Comparison of ENCODE assay signal across 17 mouse cellular contexts in the genomic region with DNA sequence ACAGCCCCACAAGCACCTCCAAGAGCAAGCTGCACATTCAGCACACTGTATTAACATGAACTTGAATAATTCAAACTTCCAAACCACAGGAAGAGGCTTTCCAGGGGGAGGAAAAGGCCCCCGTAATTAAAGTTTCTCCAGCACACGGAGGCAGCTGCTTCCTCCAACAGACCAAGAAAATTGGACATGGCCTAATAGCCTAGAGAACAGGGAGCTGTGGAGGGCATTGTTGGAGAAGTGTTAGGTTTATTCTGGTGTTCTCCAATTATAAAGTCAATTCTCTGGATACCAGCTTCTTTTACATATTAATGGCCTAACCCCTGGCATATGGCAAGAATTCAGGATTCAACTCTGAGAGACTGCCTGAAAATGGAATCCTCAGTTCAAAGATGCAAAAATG.
A peak's percentile ranks its signal among the peaks of the same experiment; 100 is the strongest.
DNase-seq lines count a peak whose midpoint lies in the region; ATAC-seq and TF ChIP-seq lines count a peak whose summit lies in the region.
"Had no signal": no experiment of that assay in that cellular context is flagged by ENCODE, and none has a peak within 500 bp of the region (broad histone marks: within the 10 kb centered on the region; RNA-seq: fewer than 3 reads in every experiment).

No protein-coding gene starts in this region.

- 0 out of 2 replicates have a peak overlapping the region, but pooled peaks have one; percentile 42 for H3K27ac ChIP-seq in hindbrain, embryonic 11.5 days (ENCODE audit: low read depth, low read length)
- H3K27ac ChIP-seq in hindbrain, embryonic 10.5 days, result no peak overlapping the region
- H3K27ac ChIP-seq in forebrain, embryonic 14.5 days (ENCODE audit: low read depth, low read length), result 0 out of 2 replicates have a peak overlapping the region, but pooled peaks have one; percentile 1
- no peak overlapping the region for H3K27ac ChIP-seq in hindbrain, postnatal 0 days
- 0 out of 2 replicates have a peak overlapping the region, but pooled peaks have one; percentile 33 for H3K27ac ChIP-seq in neural tube, embryonic 15.5 days (replicated peaks)
- H3K27ac ChIP-seq: kidney, embryonic 15.5 days; layer of hippocampus, adult 2 months; limb, embryonic 13.5 days; liver, embryonic 15.5 days had no signal

- H3K36me3 ChIP-seq in hindbrain, embryonic 11.5 days (ENCODE audit: control insufficient read depth, insufficient read depth, low read length), result no peaks in the 10 kb centered on the region
- no peaks in the 10 kb centered on the region for H3K36me3 ChIP-seq in hindbrain, embryonic 10.5 days
- no peaks in the 10 kb centered on the region for H3K36me3 ChIP-seq in forebrain, embryonic 14.5 days (ENCODE audit: control insufficient read depth, insufficient read depth, low read length)
- H3K36me3 ChIP-seq in hindbrain, postnatal 0 days (ENCODE audit: insufficient read depth, low read length), result no peaks in the 10 kb centered on the region
- H3K36me3 ChIP-seq in neural tube, embryonic 15.5 days, result no peaks in the 10 kb centered on the region
- H3K36me3 ChIP-seq: kidney, embryonic 15.5 days; limb, embryonic 13.5 days; liver, embryonic 15.5 days had no signal

- H3K4me2 ChIP-seq in hindbrain, embryonic 11.5 days (replicated peaks; ENCODE audit: low read depth, low read length), result no peak overlapping the region
- H3K4me2 ChIP-seq in forebrain, embryonic 14.5 days (ENCODE audit: low read length), result no peak overlapping the region
- H3K4me2 ChIP-seq in hindbrain, postnatal 0 days (ENCODE audit: low read depth, low read length), result no peak overlapping the region
- H3K4me2 ChIP-seq in neural tube, embryonic 15.5 days, result no peak overlapping the region
- H3K4me2 ChIP-seq: kidney, embryonic 15.5 days; limb, embryonic 13.5 days; liver, embryonic 15.5 days had no signal

- H3K4me1 ChIP-seq in hindbrain, embryonic 11.5 days (replicated peaks; ENCODE audit: control insufficient read depth, insufficient read depth, low read length), result no peaks in the 10 kb centered on the region
- H3K4me1 ChIP-seq in hindbrain, embryonic 10.5 days (replicated peaks), result peaks cover 14% of the 10 kb centered on the region
- H3K4me1 ChIP-seq in forebrain, embryonic 14.5 days (ENCODE audit: control insufficient read depth, insufficient read depth, low read length), result no peaks in the 10 kb centered on the region; the same call in 1 of the 2 replicates
- no peaks in the 10 kb centered on the region for H3K4me1 ChIP-seq in hindbrain, postnatal 0 days (ENCODE audit: insufficient read depth, low read length)
- H3K4me1 ChIP-seq in neural tube, embryonic 15.5 days, result peaks cover 13% of the 10 kb centered on the region
- H3K4me1 ChIP-seq: kidney, embryonic 15.5 days; liver, embryonic 15.5 days had no signal

- no peak overlapping the region for H3K9ac ChIP-seq in hindbrain, embryonic 11.5 days (ENCODE audit: low read depth, low read length)
- no peak overlapping the region for H3K9ac ChIP-seq in forebrain, embryonic 14.5 days (ENCODE audit: low read length)
- H3K9ac ChIP-seq in hindbrain, postnatal 0 days (replicated peaks; ENCODE audit: low read length), result no peak overlapping the region
- H3K9ac ChIP-seq in neural tube, embryonic 15.5 days (replicated peaks), result no peak overlapping the region
- H3K9ac ChIP-seq: kidney, embryonic 15.5 days; limb, embryonic 13.5 days; liver, embryonic 15.5 days had no signal

- WGBS in hindbrain, embryonic 11.5 days, result 43% methylated on average over 2 of the region's 2 CpGs
- 41% methylated on average over 2 of the region's 2 CpGs for WGBS in hindbrain, embryonic 10.5 days
- 34% methylated on average over 2 of the region's 2 CpGs for WGBS in forebrain, embryonic 14.5 days
- WGBS in hindbrain, postnatal 0 days, result 19% methylated on average over 2 of the region's 2 CpGs
- WGBS in neural tube, embryonic 15.5 days, result 14% methylated on average over 2 of the region's 2 CpGs

- no peak overlapping the region for H3K4me3 ChIP-seq in hindbrain, embryonic 11.5 days (ENCODE audit: low read depth, low read length)
- no peak overlapping the region for H3K4me3 ChIP-seq in hindbrain, embryonic 10.5 days
- no peak overlapping the region for H3K4me3 ChIP-seq in forebrain, embryonic 14.5 days (ENCODE audit: low read depth, low read length)
- H3K4me3 ChIP-seq in hindbrain, postnatal 0 days (ENCODE audit: low read length), result no peak overlapping the region
- H3K4me3 ChIP-seq in neural tube, embryonic 15.5 days (replicated peaks), result no peak overlapping the region
- H3K4me3 ChIP-seq: erythroblast, embryonic 14.5 days; kidney, embryonic 15.5 days; layer of hippocampus, adult 2 months; limb, embryonic 13.5 days; liver, embryonic 15.5 days had no signal

- peak; percentile 80 for ATAC-seq in hindbrain, embryonic 11.5 days (ENCODE audit: low FRiP score)
- ATAC-seq in forebrain, embryonic 14.5 days, result peak; percentile 79
- ATAC-seq in hindbrain, postnatal 0 days, result no peak
- no peak for ATAC-seq in neural tube, embryonic 15.5 days (ENCODE audit: low FRiP score)

- intact Hi-C loops in left cerebral cortex, postnatal 25 days (cut with DNase I), result no loop called here

- no peaks in the 10 kb centered on the region for H3K27me3 ChIP-seq in hindbrain, embryonic 11.5 days (ENCODE audit: control insufficient read depth, insufficient read depth, low read length)
- no peaks in the 10 kb centered on the region for H3K27me3 ChIP-seq in hindbrain, embryonic 10.5 days (ENCODE audit: insufficient read depth, poor library complexity, severe bottlenecking)
- H3K27me3 ChIP-seq in forebrain, embryonic 14.5 days (replicated peaks; ENCODE audit: control insufficient read depth, insufficient read depth, low read length), result no peaks in the 10 kb centered on the region
- no peaks in the 10 kb centered on the region for H3K27me3 ChIP-seq in hindbrain, postnatal 0 days (ENCODE audit: insufficient read depth, low read length)
- H3K27me3 ChIP-seq in neural tube, embryonic 15.5 days (replicated peaks), result no peaks in the 10 kb centered on the region
- H3K27me3 ChIP-seq: kidney, embryonic 15.5 days; limb, embryonic 13.5 days; liver, embryonic 15.5 days had no signal

- H3K9me3 ChIP-seq in hindbrain, embryonic 11.5 days (ENCODE audit: control insufficient read depth, low read length), result no peaks in the 10 kb centered on the region
- no peaks in the 10 kb centered on the region for H3K9me3 ChIP-seq in hindbrain, embryonic 10.5 days
- H3K9me3 ChIP-seq in forebrain, embryonic 14.5 days (replicated peaks; ENCODE audit: control insufficient read depth, low read length), result no peaks in the 10 kb centered on the region
- no peaks in the 10 kb centered on the region for H3K9me3 ChIP-seq in hindbrain, postnatal 0 days (ENCODE audit: low read length)
- H3K9me3 ChIP-seq in neural tube, embryonic 15.5 days (replicated peaks), result no peaks in the 10 kb centered on the region
- H3K9me3 ChIP-seq: kidney, embryonic 15.5 days; limb, embryonic 13.5 days; liver, embryonic 15.5 days had no signal

- peak; percentile 13 for DNase-seq in hindbrain, embryonic 11.5 days (ENCODE audit: low spot score)
- DNase-seq in hindbrain, embryonic 10.5 days (ENCODE audit: low spot score), result no peak
- peak; percentile 62 for DNase-seq in forebrain, embryonic 14.5 days (ENCODE audit: low spot score)
- DNase-seq in hindbrain, postnatal 0 days (ENCODE audit: low spot score), result peak; percentile 12
- no peak for DNase-seq in thymus, postnatal 10 days (ENCODE audit: low spot score in 2 of 2)
- DNase-seq in left cerebral cortex, postnatal 25 days (ENCODE audit: low spot score in 2 of 2), result no peak
- no peak for DNase-seq in right cerebral cortex, postnatal 36 days (ENCODE audit: low spot score in 2 of 2)
- DNase-seq: B cell, adult 2 months; cerebellum, adult 18-20 months; lung, postnatal 14 days; right cerebral cortex, postnatal 4 days had no signal

- TF ChIP-seq CTCF in hindbrain, postnatal 0 days (IDR thresholded peaks at IDR 0.05; ENCODE audit: low read depth), result no peak

Comparison
In these comparisons a context has a peak if more than half of its experiments do, and no peak if none do; other contexts are left out.
1. ATAC-seq: peak in hindbrain, embryonic 11.5 days (single experiment) and forebrain, embryonic 14.5 days (single experiment); none in hindbrain, postnatal 0 days (single experiment) and neural tube, embryonic 15.5 days (single experiment).
2. DNase-seq: peak in hindbrain, embryonic 11.5 days (single experiment), forebrain, embryonic 14.5 days (single experiment) and hindbrain, postnatal 0 days (single experiment); none in hindbrain, embryonic 10.5 days (single experiment), thymus, postnatal 10 days (0 of 2), left cerebral cortex, postnatal 25 days (0 of 2) and right cerebral cortex, postnatal 36 days (0 of 2).
3. H3K27ac ChIP-seq: peak in hindbrain, embryonic 11.5 days (single experiment), forebrain, embryonic 14.5 days (single experiment) and neural tube, embryonic 15.5 days (single experiment); none in hindbrain, embryonic 10.5 days (single experiment) and hindbrain, postnatal 0 days (single experiment).